Mouse (Mus musculus) retina, postnatal 7 days (tissue): ENCODE data around the gene Zfp995.
A peak's percentile ranks its signal among the peaks of the same experiment; 100 is the strongest.
"Not testable (repeated sequence)": the region's sequence is repeated elsewhere in the genome, so short reads cannot be mapped to it uniquely, and the experiment has no call there.

Experiments
- DNase-seq: peaks from one replicate; pipeline ENCODE4 v3.0.0-alpha.2; 2012; ENCODE audit warnings: low read depth, low spot score

The Zfp995 gene

DNA sequence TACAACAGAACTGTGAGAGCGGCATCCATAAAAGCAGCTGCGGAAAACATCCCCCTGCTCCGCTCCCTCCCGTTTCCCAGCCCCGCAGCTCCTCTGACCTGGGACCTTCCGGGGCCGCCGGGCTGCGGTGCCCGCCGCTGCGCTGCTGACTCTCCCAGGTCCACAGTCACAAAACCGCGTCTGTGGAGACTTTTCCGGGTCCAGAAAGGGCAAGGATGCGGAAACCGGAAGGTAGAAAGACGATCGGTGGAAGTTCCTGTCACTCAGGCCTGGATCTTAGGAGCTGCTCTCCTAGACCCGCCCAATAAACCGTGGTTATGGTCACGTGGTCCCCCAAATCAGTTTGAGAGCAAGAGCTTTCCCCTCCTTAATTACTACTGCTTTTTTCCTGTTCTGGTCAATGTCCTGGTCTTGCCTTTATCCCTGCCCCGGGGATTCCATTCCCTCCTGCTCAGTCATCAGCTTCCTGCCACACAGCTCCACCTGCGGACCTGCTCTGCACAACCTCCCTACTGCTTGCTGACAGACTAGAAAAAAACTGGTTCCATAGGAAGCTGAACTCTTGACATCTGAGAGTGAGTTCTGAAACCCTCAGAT lies at the start of gene Zfp995:
TSS of gene Zfp995 (minus strand) at position 471 of the 597 bp plus-strand sequence.
- DNase-seq, result peak; percentile 35

DNA sequence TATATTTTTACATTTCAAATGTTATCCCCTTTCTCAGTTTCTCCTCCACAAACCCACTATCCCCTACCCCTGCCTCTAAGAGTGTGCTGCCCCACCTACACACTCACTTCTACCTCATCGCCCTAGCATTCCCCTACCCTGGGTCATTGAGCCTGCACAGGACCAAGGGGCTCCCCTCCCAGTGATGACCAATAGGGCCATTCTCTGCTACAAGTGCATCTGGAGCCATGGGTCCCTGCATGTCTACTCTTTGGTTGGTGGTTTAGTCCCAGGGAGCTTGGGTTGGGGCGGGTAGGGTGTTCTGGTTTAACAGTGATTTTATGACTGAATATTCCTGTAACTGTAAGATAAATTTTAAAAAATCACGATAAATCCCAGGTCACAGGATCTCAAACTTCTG lies 687 bp downstream of the Zfp995 start:
- DNase-seq, result no peak

DNA sequence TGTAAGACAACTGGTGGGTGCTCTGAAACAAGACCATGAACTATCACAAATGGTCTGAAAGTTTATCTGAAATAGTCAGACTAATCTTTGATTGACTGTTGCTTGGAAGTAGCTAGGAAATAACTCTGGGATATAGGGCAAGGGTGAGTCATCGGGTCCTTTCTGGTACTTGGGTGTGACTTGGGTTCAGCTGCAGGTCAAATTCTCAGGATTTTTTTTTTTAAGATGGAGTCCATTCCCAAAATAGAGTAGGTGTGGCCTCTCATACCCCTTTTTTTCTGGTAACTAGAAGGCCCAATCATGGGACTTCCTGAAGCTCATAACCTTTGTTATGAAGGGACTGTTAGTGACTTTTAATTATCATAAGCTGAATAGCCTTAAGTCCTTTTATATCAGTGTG lies 38.5 kb downstream of the Zfp995 start:
- no peak for DNase-seq

DNA sequence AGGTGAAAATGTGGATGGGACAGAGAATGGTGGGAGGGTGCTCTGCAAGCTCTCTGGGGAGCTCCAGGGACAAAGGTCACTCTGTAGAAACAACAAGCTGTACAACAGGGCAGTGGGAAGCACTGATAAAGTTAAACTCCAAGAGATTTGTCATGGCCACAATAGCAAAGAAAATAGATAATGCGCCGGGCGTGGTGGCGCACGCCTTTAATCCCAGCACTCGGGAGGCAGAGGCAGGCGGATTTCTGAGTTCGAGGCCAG lies 63.5 kb downstream of the Zfp995 start:
- DNase-seq, result not testable (repeated sequence)

DNA sequence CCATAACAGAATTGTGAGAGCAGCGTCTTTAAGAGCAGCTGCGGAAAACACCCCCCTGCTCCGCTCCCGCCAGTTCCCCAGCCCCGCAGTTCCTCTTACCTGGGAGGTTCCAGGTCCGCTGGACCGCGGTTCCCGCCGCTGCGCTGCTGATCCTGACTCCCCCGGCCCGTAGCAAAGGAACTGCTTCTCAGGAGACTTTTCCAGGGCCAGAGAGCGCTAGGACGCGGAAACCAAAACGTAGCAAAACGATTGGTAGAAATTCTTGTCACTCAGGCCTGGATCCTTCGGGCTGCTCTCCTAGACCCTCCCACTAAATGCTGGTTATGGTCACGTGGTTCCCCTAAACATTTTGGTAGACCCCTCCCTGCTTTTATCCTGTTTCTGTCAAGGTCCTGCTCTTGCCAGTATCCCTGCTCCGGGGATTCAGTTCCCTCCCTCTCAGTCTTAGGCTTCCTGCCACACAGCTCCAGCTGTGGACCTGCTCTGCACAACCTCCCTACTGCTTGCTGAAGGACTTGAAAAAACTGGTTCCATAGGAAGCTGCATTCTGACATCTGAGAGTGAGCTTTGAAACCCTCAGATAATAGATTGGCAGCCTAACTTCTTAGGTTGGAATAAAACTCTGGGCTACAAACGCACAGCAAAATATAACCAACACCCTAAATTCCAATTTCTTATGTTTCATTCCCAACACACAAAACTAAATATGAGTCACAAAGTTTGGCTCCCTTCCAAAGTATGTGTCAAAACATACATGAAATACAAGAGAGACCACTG lies 64.0 kb downstream of the Zfp995 start, which contains the start of gene Zfp820:
TSS of gene Zfp820 (minus strand) at position 228 of the 777 bp plus-strand sequence.
- peak; percentile 48 for DNase-seq

DNA sequence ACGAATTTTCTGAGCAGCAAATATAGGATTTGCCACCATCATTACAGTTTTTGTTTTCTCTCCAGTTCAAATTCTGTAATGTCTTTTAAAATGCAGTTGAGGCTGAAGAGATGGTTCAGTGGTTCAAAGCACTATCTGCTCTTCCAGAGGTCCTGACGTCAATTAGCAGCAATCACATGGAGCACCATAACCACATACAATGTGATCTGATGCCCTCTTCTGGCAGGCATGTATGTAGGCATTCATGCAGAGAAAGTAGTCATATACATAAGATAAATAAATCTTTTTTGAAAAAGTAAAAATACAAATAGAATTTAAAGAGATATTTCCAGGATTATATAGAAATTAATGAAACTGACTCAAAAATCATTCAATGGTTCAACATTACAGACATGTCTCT lies 71.2 kb downstream of the Zfp995 start:
- no peak for DNase-seq
